Mouse (Mus musculus) MEL (cell line): ENCODE measurements around the gene Gtf2ird1. TPM values are rescaled to one million over a fixed set of nuclear protein-coding genes. Genes with fewer than 3 reads are reported as not detected.

Experiments used
- DNase-seq: peaks from one replicate; pipeline ENCODE4 v3.0.0; 2011; ENCODE audit warnings: low read depth, low spot score
- H3K27ac ChIP-seq: 2 replicates; pipeline ENCODE4 v1.5.1; 2012; ENCODE audit warnings: low read depth, mild to moderate bottlenecking, control low read depth, low read length, moderate library complexity; ENCODE audit not compliant: control insufficient read depth
- H3K27me3 ChIP-seq, 2 experiments: fragments of 150-350 bp in 1 of 2; sonication (generic) in 1 of 2; 2 replicates each; pipeline ENCODE4 v1.6.1; 2012; ENCODE audit warnings: low read length in 2 of 2, mild to moderate bottlenecking in 2 of 2, improper control_type of control experiment in 1 of 2, moderate library complexity in 1 of 2; ENCODE audit not compliant: insufficient read depth in 2 of 2, control insufficient read depth in 1 of 2
- H3K36me3 ChIP-seq, 2 experiments: 2 replicates each; pipeline ENCODE4 v1.6.1; 2012 to 2014; ENCODE audit warnings: low read length in 2 of 2, improper control_type of control experiment in 1 of 2, inconsistent platforms in 1 of 2, mild to moderate bottlenecking in 1 of 2; ENCODE audit not compliant: insufficient read depth in 2 of 2, control insufficient read depth in 1 of 2
- H3K4me1 ChIP-seq, 2 experiments: fragments of 150-350 bp in 1 of 2; sonication (generic) in 1 of 2; 2 replicates each; pipeline ENCODE4 v1.6.1; 2012; ENCODE audit warnings: low read length in 2 of 2, improper control_type of control experiment in 1 of 2, mild to moderate bottlenecking in 1 of 2; ENCODE audit not compliant: insufficient read depth in 2 of 2, control insufficient read depth in 1 of 2
- H3K4me3 ChIP-seq, 2 experiments: fragments of 150-350 bp in 1 of 2; sonication (generic) in 1 of 2; 2 replicates each; pipeline ENCODE4 v1.5.1; 2012; ENCODE audit warnings: low read depth in 2 of 2, low read length in 2 of 2, mild to moderate bottlenecking in 2 of 2, moderate library complexity in 2 of 2, control low read depth in 1 of 2, improper control_type of control experiment in 1 of 2; ENCODE audit not compliant: control insufficient read depth in 1 of 2, insufficient read depth in 1 of 2
- H3K79me2 ChIP-seq: 2 replicates; pipeline ENCODE4 v1.6.1; 2012; ENCODE audit warnings: mild to moderate bottlenecking, low read length, moderate library complexity; ENCODE audit not compliant: control insufficient read depth, poor library complexity, insufficient read depth
- H3K9ac ChIP-seq: 2 replicates; pipeline ENCODE4 v1.6.1; 2012; ENCODE audit warnings: low read depth, mild to moderate bottlenecking, control low read depth, low read length, moderate library complexity; ENCODE audit not compliant: control insufficient read depth, poor library complexity, severe bottlenecking
- H3K9me3 ChIP-seq: fragments of 150-350 bp; sonication (generic); replicated peaks from 2 replicates; pipeline ENCODE4 v1.6.1; 2012; ENCODE audit warnings: mild to moderate bottlenecking, low read length, improper control_type of control experiment, moderate library complexity; ENCODE audit not compliant: insufficient read depth
- BHLHE40 ChIP-seq: IDR thresholded peaks from 2 replicates; pipeline ENCODE4 v1.6.1; 2012; ENCODE audit warnings: low read depth, mild to moderate bottlenecking, inconsistent platforms, low read length, improper control_type of control experiment, borderline replicate concordance
- CHD2 ChIP-seq: IDR thresholded peaks from 2 replicates; pipeline ENCODE4 v1.6.1; 2011; ENCODE audit warnings: low read length, improper control_type of control experiment
- CTCF ChIP-seq, 3 experiments: IDR thresholded peaks in 2 of 3; conservative IDR thresholded peaks in 1 of 3; 2 replicates each; pipeline ENCODE4 v1.5.1; 2011 to 2012; ENCODE audit warnings: low read length in 3 of 3, low read depth in 2 of 3, mild to moderate bottlenecking in 2 of 3, improper control_type of control experiment in 1 of 3, inconsistent platforms in 1 of 3, mixed read lengths in 1 of 3, moderate library complexity in 1 of 3; ENCODE audit not compliant: control insufficient read depth in 1 of 3, insufficient read depth in 1 of 3, poor library complexity in 1 of 3, severe bottlenecking in 1 of 3
- E2F4 ChIP-seq: IDR thresholded peaks from 2 replicates; pipeline ENCODE4 v1.6.1; 2011; ENCODE audit warnings: low read depth, low read length, improper control_type of control experiment, borderline replicate concordance
- ELF1 ChIP-seq: IDR thresholded peaks from 2 replicates; pipeline ENCODE4 v1.6.1; 2014; ENCODE audit warnings: low read depth, mild to moderate bottlenecking, inconsistent platforms, low read length, improper control_type of control experiment, moderate library complexity
- EP300 ChIP-seq, 2 experiments: IDR thresholded peaks; 2 replicates each; pipeline ENCODE4 v1.6.1; 2011; ENCODE audit warnings: improper control_type of control experiment in 2 of 2, low read length in 2 of 2, low read depth in 1 of 2, mild to moderate bottlenecking in 1 of 2
- GATA1 ChIP-seq: IDR thresholded peaks from 2 replicates; pipeline ENCODE4 v1.6.1; 2011; ENCODE audit warnings: low read depth, low read length, improper control_type of control experiment
- MAFK ChIP-seq: IDR thresholded peaks from 2 replicates; pipeline ENCODE4 v1.6.1; 2011; ENCODE audit warnings: low read depth, mild to moderate bottlenecking, low read length, improper control_type of control experiment, borderline replicate concordance
- MEF2A ChIP-seq: IDR thresholded peaks from 2 replicates; pipeline ENCODE4 v1.6.1; 2014; ENCODE audit warnings: low read depth, mild to moderate bottlenecking, inconsistent platforms, low read length, improper control_type of control experiment; ENCODE audit not compliant: poor library complexity, insufficient replicate concordance, severe bottlenecking; ENCODE audit errors: extremely low read depth
- MXI1 ChIP-seq: IDR thresholded peaks from 2 replicates; pipeline ENCODE4 v1.6.1; 2011; ENCODE audit warnings: mild to moderate bottlenecking, low read depth, low read length, improper control_type of control experiment
- NELFE ChIP-seq: IDR thresholded peaks from 2 replicates; pipeline ENCODE4 v1.6.1; 2011; ENCODE audit warnings: low read depth, low read length, improper control_type of control experiment
- NRF1 ChIP-seq: IDR thresholded peaks from 2 replicates; pipeline ENCODE4 v1.6.1; 2014; ENCODE audit warnings: low read depth, mild to moderate bottlenecking, inconsistent platforms, low read length, improper control_type of control experiment, moderate library complexity; ENCODE audit not compliant: poor library complexity, insufficient read depth, severe bottlenecking
- POLR2AphosphoS2 ChIP-seq: IDR thresholded peaks from 2 replicates; pipeline ENCODE4 v1.6.1; 2011; ENCODE audit warnings: low read length, improper control_type of control experiment
- POLR2AphosphoS5 ChIP-seq: IDR thresholded peaks from 2 replicates; pipeline ENCODE4 v1.6.1; 2012; ENCODE audit warnings: low read depth, borderline replicate concordance, mild to moderate bottlenecking, inconsistent platforms, low read length, moderate library complexity, mixed read lengths
- RAD21 ChIP-seq: IDR thresholded peaks from 2 replicates; pipeline ENCODE4 v1.6.1; 2011; ENCODE audit warnings: mild to moderate bottlenecking, low read depth, low read length, improper control_type of control experiment
- TCF12 ChIP-seq: IDR thresholded peaks from 2 replicates; pipeline ENCODE4 v1.6.1; 2014; ENCODE audit warnings: low read depth, mild to moderate bottlenecking, inconsistent platforms, low read length, improper control_type of control experiment, moderate library complexity
- UBTF ChIP-seq: IDR thresholded peaks from 2 replicates; pipeline ENCODE4 v1.6.1; 2012; ENCODE audit warnings: low read depth, mild to moderate bottlenecking, inconsistent platforms, low read length, improper control_type of control experiment, moderate library complexity, borderline replicate concordance; ENCODE audit not compliant: insufficient read depth
- USF1 ChIP-seq: IDR thresholded peaks from 2 replicates; pipeline ENCODE4 v1.6.1; 2014; ENCODE audit warnings: low read depth, mild to moderate bottlenecking, inconsistent platforms, low read length, improper control_type of control experiment, moderate library complexity
- USF2 ChIP-seq, 2 experiments: IDR thresholded peaks; 2 replicates each; pipeline ENCODE4 v1.6.1; 2011 to 2012; ENCODE audit warnings: improper control_type of control experiment in 2 of 2, low read length in 2 of 2, borderline replicate concordance in 1 of 2, inconsistent platforms in 1 of 2, low read depth in 1 of 2, mild to moderate bottlenecking in 1 of 2; ENCODE audit not compliant: insufficient read depth in 1 of 2
- ZMIZ1 ChIP-seq: IDR thresholded peaks from 2 replicates; pipeline ENCODE4 v1.6.1; 2012; ENCODE audit warnings: low read depth, mild to moderate bottlenecking, inconsistent platforms, low read length, improper control_type of control experiment, moderate library complexity
- ZNF384 ChIP-seq: IDR thresholded peaks from 2 replicates; pipeline ENCODE4 v1.6.1; 2012; ENCODE audit warnings: low read depth, mild to moderate bottlenecking, inconsistent platforms, low read length, improper control_type of control experiment
- polyA plus RNA-seq, 2 experiments: library from polyadenylated mRNA; stranded (reverse) in 1 of 2; unstranded in 1 of 2; fragments of >175 nt in 1 of 2; fragments of >200 nt in 1 of 2; gene quantifications; 2 replicates each; pipeline versions ENCODE4 v1.2.1 to v1.2.4; 2012; ENCODE audit warnings: low replicate concordance in 2 of 2, low read depth in 1 of 2; ENCODE audit not compliant: insufficient read length in 2 of 2, insufficient read depth in 1 of 2, missing spikeins in 1 of 2
- total RNA-seq: library from RNA; depleted of rRNA; stranded (reverse); fragments of 300-350 nt; gene quantifications from 2 replicates; pipeline ENCODE4 v1.2.3, GENCODE M21; 2012

Gene Gtf2ird1
- total and polyA plus RNA-seq, 3 experiments, result 15.2 to 54.7 TPM; not detected in 1

DNA sequence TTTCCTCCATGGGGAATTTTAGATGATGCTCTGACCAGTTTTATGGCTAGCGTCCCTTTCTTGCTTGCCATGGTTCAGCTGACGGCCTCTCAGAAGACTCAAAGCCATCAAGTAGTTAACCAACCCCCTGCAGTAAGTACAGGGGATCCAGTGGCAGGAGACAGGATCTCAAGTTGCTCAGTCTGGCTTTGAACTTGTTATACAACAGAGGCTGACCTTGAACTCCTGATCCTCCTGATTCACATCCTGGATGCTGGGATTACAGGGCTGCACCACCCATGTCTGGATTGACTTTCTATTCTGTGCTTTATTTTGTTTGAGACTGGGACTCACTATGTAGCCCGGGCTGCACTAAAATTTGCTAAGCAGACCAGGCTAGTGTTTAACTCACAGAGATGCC is 14.4 kb downstream of the Gtf2ird1 start:
- H3K4me3 ChIP-seq, result no peak overlapping the region
- no peak overlapping the region for H3K27ac ChIP-seq
- no peaks in the 10 kb centered on the region for H3K4me1 ChIP-seq
- no peaks in the 10 kb centered on the region for H3K9me3 ChIP-seq
- H3K27me3 ChIP-seq, result no peaks in the 10 kb centered on the region
- H3K36me3 ChIP-seq, result no peaks in the 10 kb centered on the region
- H3K79me2 ChIP-seq, result peaks cover 2% of the 10 kb centered on the region; the same call in 1 of the 2 replicates
- no peak overlapping the region for H3K9ac ChIP-seq
- DNase-seq, result no peak
- TF ChIP-seq ZMIZ1 (no peak), POLR2AphosphoS5 (no peak), POLR2AphosphoS2 (no peak), USF2 (IDR thresholded peaks at IDR 0.05; ENCODE audit: borderline replicate concordance in 1 of 2, insufficient read depth in 1 of 2, low read depth in 1 of 2, low read length in 2 of 2) (no peak), E2F4 (no peak), TCF12 (no peak), ZNF384 (no peak), UBTF (no peak), NELFE (no peak), NRF1 (no peak), ELF1 (no peak), MXI1 (no peak), MEF2A (no peak), CTCF (IDR thresholded peaks at IDR 0.05 in 2 of 3, conservative IDR thresholded peaks at IDR 0.05 in 1 of 3; ENCODE audit: control insufficient read depth in 1 of 3, insufficient read depth in 1 of 3, low read depth in 2 of 3, low read length in 3 of 3, poor library complexity in 1 of 3, severe bottlenecking in 1 of 3) (no peak), EP300 (IDR thresholded peaks at IDR 0.05; ENCODE audit: low read depth in 1 of 2, low read length in 2 of 2) (no peak), CHD2 (no peak), GATA1 (no peak), RAD21 (no peak), BHLHE40 (no peak)
- TF ChIP-seq, all 39 proteins: peak for 0

- no peaks in the 10 kb centered on the region for H3K4me1 ChIP-seq
- no peak overlapping the region for H3K27ac ChIP-seq
- no peak overlapping the region for H3K9ac ChIP-seq
- no peaks in the 10 kb centered on the region for H3K36me3 ChIP-seq
- H3K4me3 ChIP-seq, result no peak overlapping the region
- DNase-seq, result no peak
- H3K27me3 ChIP-seq, result no peaks in the 10 kb centered on the region
- no peaks in the 10 kb centered on the region for H3K9me3 ChIP-seq
- TF ChIP-seq MAFK, result no peak
- no peak for TF ChIP-seq USF1
- H3K79me2 ChIP-seq, result no peaks in the 10 kb centered on the region
Measured at GRCm38 (mm10) chr5:134441105-134441504, 15.4 kb downstream of the Gtf2ird1 start.
